Mouse (Mus musculus): ENCODE results near the gene Gdf1. TPM values are rescaled to one million over a fixed set of nuclear protein-coding genes. Genes with fewer than 3 reads are reported as not detected.

Gdf1 gene
- polyA plus RNA-seq, 1 experiment from 2014 or later = 2.1 TPM

DNA sequence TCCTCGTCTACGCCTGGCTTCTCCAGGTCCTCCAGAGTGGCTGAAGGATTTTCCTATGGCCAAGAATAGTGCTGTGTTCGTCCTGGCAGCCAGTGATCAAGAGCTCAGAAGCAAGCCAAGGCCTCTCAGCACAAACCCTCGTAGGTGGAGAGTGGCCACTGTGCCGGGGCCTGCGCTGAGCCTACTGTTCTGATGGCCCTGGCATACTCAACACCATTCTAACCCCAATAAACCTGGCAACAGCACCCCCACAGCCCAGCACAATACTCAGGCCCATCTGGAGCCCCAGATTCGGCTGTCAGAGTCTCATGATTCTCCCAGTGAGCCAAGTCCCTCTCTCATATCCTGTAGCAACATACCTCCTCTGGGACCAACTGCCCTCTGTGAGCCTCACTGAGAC, 11.0 kb downstream of the Gdf1 start:
- Histone ChIP-seq H3K27ac (ENCODE audit: low read length) (no peak overlapping the region), H3K36me3 (ENCODE audit: control insufficient read depth, insufficient read depth, low read length) (peaks cover 43% of the 10 kb centered on the region; the same call in 1 of the 2 replicates), H3K4me3 (replicated peaks; ENCODE audit: low read length) (no peak overlapping the region), H3K9me3 (replicated peaks; ENCODE audit: control insufficient read depth, low read length) (no peaks in the 10 kb centered on the region), H3K9ac (ENCODE audit: low read length) (no peak overlapping the region), H3K27me3 (ENCODE audit: control insufficient read depth, insufficient read depth, low read length) (no peaks in the 10 kb centered on the region), H3K4me1 (ENCODE audit: control insufficient read depth, insufficient read depth, low read length) (no peaks in the 10 kb centered on the region), H3K4me2 (ENCODE audit: low read depth, low read length) (no peak overlapping the region)
- ATAC-seq (ENCODE audit: insufficient read depth, low FRiP score) = no peak
- WGBS = 88% methylated on average over 7 of the region's 7 CpGs

DNA sequence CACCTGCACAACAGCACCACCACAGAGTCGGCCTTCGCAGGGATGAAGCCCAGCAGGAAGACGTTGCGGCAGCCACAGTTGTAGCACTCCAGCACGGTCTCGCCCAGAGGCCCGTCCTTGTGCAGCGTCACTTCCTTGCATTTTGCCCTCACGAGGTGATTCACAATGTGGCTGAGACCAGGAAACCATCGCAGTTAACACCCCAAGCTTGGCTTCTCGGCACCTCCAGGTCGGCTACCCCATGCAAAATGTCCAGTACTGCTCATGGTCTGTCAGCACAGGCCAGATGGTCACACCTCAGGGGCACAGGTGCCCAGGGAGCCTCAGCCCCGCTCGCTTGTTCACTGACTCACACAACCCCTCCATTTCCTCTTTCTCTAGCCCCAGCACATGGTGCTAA, 12.4 kb downstream of the Gdf1 start:
- no peaks in the 10 kb centered on the region for H3K27me3 ChIP-seq (ENCODE audit: control insufficient read depth, insufficient read depth, low read length)
- 91% methylated on average over 14 of the region's 14 CpGs for WGBS
- peaks cover 33% of the 10 kb centered on the region; the same call in 1 of the 2 replicates for H3K36me3 ChIP-seq (ENCODE audit: control insufficient read depth, insufficient read depth, low read length)
- no peak overlapping the region for H3K9ac ChIP-seq (ENCODE audit: low read length)
- no peak overlapping the region for H3K27ac ChIP-seq (ENCODE audit: low read length)
- H3K4me2 ChIP-seq (ENCODE audit: low read depth, low read length) = no peak overlapping the region
- ATAC-seq (ENCODE audit: insufficient read depth, low FRiP score) = no peak
- no peaks in the 10 kb centered on the region for H3K4me1 ChIP-seq (ENCODE audit: control insufficient read depth, insufficient read depth, low read length)
- no peak overlapping the region for H3K4me3 ChIP-seq (replicated peaks; ENCODE audit: low read length)
- no peaks in the 10 kb centered on the region for H3K9me3 ChIP-seq (replicated peaks; ENCODE audit: control insufficient read depth, low read length)

DNA sequence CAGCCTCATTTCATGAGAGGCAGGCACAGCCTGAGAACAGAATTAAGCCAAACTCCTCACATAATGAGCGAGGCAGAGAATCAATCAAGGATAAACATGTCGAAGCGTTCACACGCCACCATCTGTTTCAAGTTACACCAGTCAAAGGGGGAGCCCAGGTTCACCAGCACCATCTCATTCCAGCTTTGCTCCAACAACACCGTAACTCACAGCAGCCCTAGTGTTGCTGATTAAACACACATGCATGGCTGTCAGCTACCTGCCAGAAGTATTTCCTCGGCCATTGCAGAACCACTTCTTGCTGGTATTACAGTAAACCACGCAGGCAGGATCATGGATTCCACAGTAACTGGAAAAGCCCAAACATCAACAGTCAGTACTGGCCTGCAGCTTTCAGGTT, 13.5 kb downstream of the Gdf1 start:
- H3K27ac ChIP-seq (ENCODE audit: low read length) = no peak overlapping the region
- 62% methylated on average over 7 of the region's 7 CpGs for WGBS
- peaks cover 29% of the 10 kb centered on the region; the same call in 1 of the 2 replicates for H3K36me3 ChIP-seq (ENCODE audit: control insufficient read depth, insufficient read depth, low read length)

DNA sequence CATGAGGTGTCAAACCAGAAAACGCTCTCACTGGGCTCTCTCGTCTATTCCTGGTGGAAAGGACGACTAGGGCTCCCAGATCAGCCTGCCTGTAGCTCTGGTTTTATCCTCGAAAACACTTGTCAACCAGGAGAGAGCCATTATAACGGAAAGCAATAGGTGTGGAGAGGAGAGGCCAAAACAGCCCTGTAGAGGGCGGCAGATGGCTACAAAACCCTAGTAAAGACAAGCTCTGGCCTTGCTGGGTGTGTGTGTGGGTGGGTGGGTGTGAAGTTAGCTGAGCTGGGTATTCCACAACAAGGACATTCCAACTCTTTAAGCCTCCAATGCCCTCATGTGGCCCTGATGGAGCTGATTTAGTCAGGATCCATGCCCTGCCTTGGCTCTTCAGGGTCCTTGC, 14.1 kb downstream of the Gdf1 start:
- 56% methylated on average over 6 of the region's 6 CpGs for WGBS
- Histone ChIP-seq H3K27ac (ENCODE audit: low read length) (no peak overlapping the region), H3K9me3 (replicated peaks; ENCODE audit: control insufficient read depth, low read length) (no peaks in the 10 kb centered on the region), H3K4me3 (replicated peaks; ENCODE audit: low read length) (no peak overlapping the region), H3K4me1 (ENCODE audit: control insufficient read depth, insufficient read depth, low read length) (0 out of 2 replicates have a peak, but pooled peaks cover 5% of the 10 kb centered on the region), H3K36me3 (ENCODE audit: control insufficient read depth, insufficient read depth, low read length) (peaks cover 25% of the 10 kb centered on the region; the same call in 1 of the 2 replicates), H3K9ac (ENCODE audit: low read length) (no peak overlapping the region), H3K4me2 (ENCODE audit: low read depth, low read length) (no peak overlapping the region), H3K27me3 (ENCODE audit: control insufficient read depth, insufficient read depth, low read length) (no peaks in the 10 kb centered on the region)
- no peak for ATAC-seq (ENCODE audit: insufficient read depth, low FRiP score)

More for the DNA sequence above, 13.5 kb downstream of the Gdf1 start:
- no peak overlapping the region for H3K4me2 ChIP-seq (ENCODE audit: low read depth, low read length)
- H3K27me3 ChIP-seq (ENCODE audit: control insufficient read depth, insufficient read depth, low read length) = no peaks in the 10 kb centered on the region
- H3K9me3 ChIP-seq (replicated peaks; ENCODE audit: control insufficient read depth, low read length) = no peaks in the 10 kb centered on the region
- no peaks in the 10 kb centered on the region for H3K4me1 ChIP-seq (ENCODE audit: control insufficient read depth, insufficient read depth, low read length)
- no peak for ATAC-seq (ENCODE audit: insufficient read depth, low FRiP score)
- no peak overlapping the region for H3K9ac ChIP-seq (ENCODE audit: low read length)
- H3K4me3 ChIP-seq (replicated peaks; ENCODE audit: low read length) = no peak overlapping the region

DNA sequence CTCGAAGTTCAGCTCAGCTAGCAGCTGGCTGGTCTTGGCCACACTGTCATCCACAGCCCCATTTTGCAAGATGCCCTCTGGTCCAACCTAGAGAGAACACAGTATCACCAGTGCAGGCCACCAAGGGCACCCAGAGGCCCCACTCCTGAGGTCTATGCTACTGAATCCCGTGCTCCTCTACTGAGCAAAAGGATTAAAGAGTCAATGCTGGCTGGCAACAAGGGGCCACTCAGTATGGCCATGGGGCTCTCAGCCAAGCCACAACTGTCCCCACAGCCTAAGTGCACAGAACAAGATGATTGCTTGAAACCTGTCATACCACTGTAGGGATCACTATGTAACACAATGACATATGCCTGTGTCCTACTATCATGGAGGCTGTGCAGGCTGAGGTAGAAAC, 14.7 kb downstream of the Gdf1 start:
- Histone ChIP-seq H3K4me1 (ENCODE audit: control insufficient read depth, insufficient read depth, low read length) (0 out of 2 replicates have a peak, but pooled peaks cover 6% of the 10 kb centered on the region), H3K4me2 (ENCODE audit: low read depth, low read length) (no peak overlapping the region), H3K9me3 (replicated peaks; ENCODE audit: control insufficient read depth, low read length) (no peaks in the 10 kb centered on the region), H3K36me3 (ENCODE audit: control insufficient read depth, insufficient read depth, low read length) (peaks cover 25% of the 10 kb centered on the region; the same call in 1 of the 2 replicates), H3K4me3 (replicated peaks; ENCODE audit: low read length) (no peak overlapping the region), H3K9ac (ENCODE audit: low read length) (no peak overlapping the region), H3K27me3 (ENCODE audit: control insufficient read depth, insufficient read depth, low read length) (no peaks in the 10 kb centered on the region), H3K27ac (ENCODE audit: low read length) (no peak overlapping the region)
- no peak for ATAC-seq (ENCODE audit: insufficient read depth, low FRiP score)
- WGBS = 87% methylated on average over 2 of the region's 2 CpGs

DNA sequence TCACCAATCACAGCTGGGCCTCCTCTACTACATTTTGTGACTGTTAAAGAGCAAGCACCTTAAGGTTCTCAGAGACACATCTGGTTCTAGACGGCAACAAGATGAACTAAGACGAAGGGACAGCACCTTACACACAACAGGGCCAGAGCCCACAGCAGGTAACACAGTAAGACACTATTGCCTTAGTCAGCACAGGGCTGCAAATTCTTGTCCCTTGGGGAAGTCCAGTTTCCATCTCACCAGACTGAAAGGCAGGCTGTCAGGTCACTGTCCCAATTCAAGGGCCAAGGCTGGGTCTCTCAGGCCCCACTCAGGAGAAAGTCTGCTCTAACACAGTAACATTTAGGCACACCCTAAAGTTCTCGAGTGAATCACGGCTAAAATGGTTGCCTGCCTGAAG, 17.8 kb downstream of the Gdf1 start:
- Histone ChIP-seq H3K36me3 (ENCODE audit: control insufficient read depth, insufficient read depth, low read length) (peaks cover 11% of the 10 kb centered on the region; the same call in 1 of the 2 replicates), H3K9me3 (replicated peaks; ENCODE audit: control insufficient read depth, low read length) (no peaks in the 10 kb centered on the region), H3K4me3 (replicated peaks; ENCODE audit: low read length) (no peak overlapping the region), H3K27ac (ENCODE audit: low read length) (no peak overlapping the region), H3K27me3 (ENCODE audit: control insufficient read depth, insufficient read depth, low read length) (no peaks in the 10 kb centered on the region), H3K4me1 (ENCODE audit: control insufficient read depth, insufficient read depth, low read length) (peaks cover 31% of the 10 kb centered on the region), H3K9ac (ENCODE audit: low read length) (no peak overlapping the region), H3K4me2 (ENCODE audit: low read depth, low read length) (no peak overlapping the region)
- 72% methylated on average over 4 of the region's 4 CpGs for WGBS
- no peak for ATAC-seq (ENCODE audit: insufficient read depth, low FRiP score)

DNA sequence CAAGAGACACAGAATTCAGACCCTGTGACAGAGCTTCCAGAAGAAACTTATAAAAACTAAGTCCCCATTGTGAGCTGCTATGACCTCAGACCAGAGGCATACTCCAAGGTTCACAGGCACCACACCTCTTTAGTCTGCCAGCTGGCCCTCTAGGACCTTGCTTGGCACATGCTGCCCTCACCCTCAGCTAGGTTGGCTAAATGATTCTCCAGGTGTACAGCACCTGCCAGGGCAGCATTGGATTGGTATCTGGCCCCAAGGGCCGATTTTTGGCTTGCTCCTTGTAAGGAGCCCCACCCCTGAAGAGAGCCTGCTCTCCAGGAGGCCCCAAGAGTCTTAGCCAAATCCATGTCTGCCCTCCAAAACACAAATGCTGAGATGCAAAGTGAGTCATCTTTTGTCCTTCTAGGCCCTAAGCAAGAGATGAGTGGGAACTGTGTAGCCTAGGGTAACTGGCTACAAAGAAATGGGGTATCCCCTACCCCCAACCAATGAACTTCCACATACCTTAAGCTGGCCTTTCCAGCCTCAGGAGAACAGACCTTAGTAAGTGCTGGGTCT, 18.3 kb downstream of the Gdf1 start:
- no peak overlapping the region for H3K4me2 ChIP-seq (ENCODE audit: low read depth, low read length)
- no peaks in the 10 kb centered on the region for H3K9me3 ChIP-seq (replicated peaks; ENCODE audit: control insufficient read depth, low read length)
- H3K36me3 ChIP-seq (ENCODE audit: control insufficient read depth, insufficient read depth, low read length) = peaks cover 6% of the 10 kb centered on the region; the same call in 1 of the 2 replicates
- no peak overlapping the region for H3K27ac ChIP-seq (ENCODE audit: low read length)
- no peak overlapping the region for H3K4me3 ChIP-seq (replicated peaks; ENCODE audit: low read length)
- H3K9ac ChIP-seq (ENCODE audit: low read length) = no peak overlapping the region
- ATAC-seq (ENCODE audit: insufficient read depth, low FRiP score) = no peak
- no peaks in the 10 kb centered on the region for H3K27me3 ChIP-seq (ENCODE audit: control insufficient read depth, insufficient read depth, low read length)
- 68% methylated on average over 1 of the region's 1 CpGs for WGBS
- H3K4me1 ChIP-seq (ENCODE audit: control insufficient read depth, insufficient read depth, low read length) = peaks cover 31% of the 10 kb centered on the region

DNA sequence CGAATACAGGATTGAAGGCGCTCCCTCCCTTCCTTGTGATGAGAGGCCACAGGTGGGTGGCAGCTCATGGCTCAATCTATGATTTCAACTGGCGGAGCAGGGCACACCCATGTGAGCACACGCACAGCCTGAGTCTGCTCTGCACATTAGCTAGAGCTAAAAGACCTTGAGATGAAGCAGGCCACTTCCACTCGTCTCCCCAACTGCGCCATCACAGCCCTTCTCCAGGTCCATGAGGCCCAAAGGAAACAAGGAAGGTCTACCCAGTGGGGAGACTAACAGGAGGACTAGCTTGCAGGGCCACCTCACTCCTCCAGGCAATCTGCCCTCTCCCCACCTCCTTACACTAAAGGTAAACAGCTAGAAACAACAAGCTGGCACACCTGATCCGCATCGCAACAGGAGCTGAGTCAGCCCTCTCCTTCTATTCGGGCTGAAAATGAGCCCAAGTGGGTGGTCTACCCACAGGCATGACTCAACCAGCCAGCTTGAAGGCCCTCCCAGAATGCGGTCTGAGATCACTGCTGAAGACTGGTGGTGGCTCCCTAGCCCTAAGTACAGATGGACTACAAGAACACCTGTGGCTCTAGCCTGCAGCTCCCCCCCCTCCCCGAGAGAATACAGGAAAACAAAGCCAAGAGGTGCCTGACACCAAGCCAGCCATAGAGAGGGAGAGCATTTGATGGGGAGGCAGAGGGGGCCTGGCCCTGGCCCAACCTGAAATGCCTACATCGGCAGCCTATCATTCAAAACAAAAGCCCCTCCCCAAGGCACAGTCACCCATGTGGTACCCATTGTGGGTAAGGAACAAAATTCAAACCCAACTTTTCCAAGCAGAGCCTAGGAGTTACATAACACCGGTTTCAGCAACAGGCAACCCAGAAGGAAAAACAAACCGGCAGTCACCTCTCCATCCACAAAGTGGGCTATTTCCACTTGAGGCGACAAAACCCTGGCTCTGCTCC, 21.7 kb downstream of the Gdf1 start:
- peak overlapping the region; percentile 78 for H3K4me3 ChIP-seq (replicated peaks; ENCODE audit: low read length)
- 32% methylated on average over 15 of the region's 15 CpGs for WGBS
- H3K4me2 ChIP-seq (ENCODE audit: low read depth, low read length) = peak overlapping the region; percentile 98
- H3K36me3 ChIP-seq (ENCODE audit: control insufficient read depth, insufficient read depth, low read length) = no peaks in the 10 kb centered on the region
- no peaks in the 10 kb centered on the region for H3K9me3 ChIP-seq (replicated peaks; ENCODE audit: control insufficient read depth, low read length)
- H3K9ac ChIP-seq (ENCODE audit: low read length) = peak overlapping the region; percentile 97
- H3K4me1 ChIP-seq (ENCODE audit: control insufficient read depth, insufficient read depth, low read length) = peaks cover 38% of the 10 kb centered on the region
- H3K27me3 ChIP-seq (ENCODE audit: control insufficient read depth, insufficient read depth, low read length) = no peaks in the 10 kb centered on the region
- ATAC-seq (ENCODE audit: insufficient read depth, low FRiP score) = no peak
- peak overlapping the region; percentile 86 for H3K27ac ChIP-seq (ENCODE audit: low read length)

DNA sequence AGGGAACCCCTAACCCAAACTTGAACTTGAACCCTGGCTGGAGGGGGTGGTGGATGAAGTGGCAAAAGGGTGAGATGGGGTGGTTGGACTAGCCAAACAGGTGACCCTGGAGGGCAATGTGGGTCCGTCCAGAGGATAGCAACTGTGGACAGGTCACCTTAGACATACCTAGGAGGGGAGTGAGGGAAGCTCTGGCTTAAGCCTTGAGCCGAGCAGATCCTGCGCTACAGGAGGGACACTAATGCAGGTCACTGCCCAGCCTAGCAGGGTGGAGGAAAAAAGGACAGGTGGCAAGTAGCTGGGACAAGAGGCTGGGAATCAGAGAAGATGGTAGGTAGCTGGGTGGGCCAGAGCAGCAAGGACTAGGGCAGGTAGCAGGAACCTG, 22.4 kb downstream of the Gdf1 start:
- peak overlapping the region; percentile 78 for H3K4me3 ChIP-seq (replicated peaks; ENCODE audit: low read length)
- H3K9me3 ChIP-seq (replicated peaks; ENCODE audit: control insufficient read depth, low read length) = no peaks in the 10 kb centered on the region
- ATAC-seq (ENCODE audit: insufficient read depth, low FRiP score) = no peak
- WGBS = 14% methylated on average over 3 of the region's 3 CpGs
- H3K27me3 ChIP-seq (ENCODE audit: control insufficient read depth, insufficient read depth, low read length) = no peaks in the 10 kb centered on the region
- H3K4me2 ChIP-seq (ENCODE audit: low read depth, low read length) = peak overlapping the region; percentile 98
- peak overlapping the region; percentile 97 for H3K9ac ChIP-seq (ENCODE audit: low read length)
- no peaks in the 10 kb centered on the region for H3K36me3 ChIP-seq (ENCODE audit: control insufficient read depth, insufficient read depth, low read length)
- peak overlapping the region; percentile 86 for H3K27ac ChIP-seq (ENCODE audit: low read length)
- peaks cover 38% of the 10 kb centered on the region for H3K4me1 ChIP-seq (ENCODE audit: control insufficient read depth, insufficient read depth, low read length)
